ENCODE assay signal across 8 mouse cellular contexts in the genomic region with DNA sequence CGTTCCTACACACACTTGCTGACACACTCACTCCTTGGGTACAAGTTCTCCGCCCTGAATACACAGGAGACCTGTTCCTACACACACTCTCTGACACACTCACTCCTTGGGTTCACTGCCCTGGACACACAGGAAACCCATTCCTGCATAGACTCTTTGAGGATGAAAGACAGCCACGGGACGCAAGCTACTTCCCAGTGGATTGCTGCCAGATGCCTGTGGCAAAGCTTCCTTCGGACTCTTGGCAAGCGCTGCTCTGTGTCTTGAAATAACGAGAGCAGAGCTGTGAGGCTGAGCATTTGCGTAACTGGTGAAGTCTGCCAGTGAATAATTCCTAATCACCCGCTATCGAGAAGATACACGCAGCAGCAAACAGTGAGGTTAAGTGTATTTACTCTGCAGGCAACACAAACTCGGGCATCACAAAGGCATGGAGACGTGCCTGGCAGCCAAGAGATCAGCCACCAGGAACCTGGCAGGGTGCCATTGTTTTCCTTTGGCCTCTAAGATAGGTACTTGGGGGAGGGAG. TPM values are rescaled to one million over a fixed set of nuclear protein-coding genes. Genes with fewer than 3 reads are reported as not detected.
DNase-seq lines count a peak whose midpoint lies in the region; ATAC-seq and TF ChIP-seq lines count a peak whose summit lies in the region.

No protein-coding gene starts in this region.

- whole genome bisulfite sequencing in heart, embryonic 10.5 days: 65% methylated on average over 13 of the region's 13 CpGs
- 48% methylated on average over 13 of the region's 13 CpGs for WGBS in limb, embryonic 14.5 days

- H3K36me3 ChIP-seq in heart, embryonic 10.5 days: peaks cover 58% of the 10 kb centered on the region
- peaks cover 54% of the 10 kb centered on the region for H3K36me3 ChIP-seq in limb, embryonic 14.5 days (ENCODE audit: control insufficient read depth, insufficient read depth, low read length)

- no peak overlapping the region for H3K9ac ChIP-seq in limb, embryonic 14.5 days (ENCODE audit: low read depth, low read length, severe bottlenecking)

- no peak overlapping the region for H3K4me3 ChIP-seq in heart, embryonic 10.5 days
- H3K4me3 ChIP-seq in limb, embryonic 14.5 days (replicated peaks; ENCODE audit: low read length): no peak overlapping the region

- intact Hi-C loops in gastrocnemius, postnatal 36 days (cut with DNase I): no loop called here

- H3K4me1 ChIP-seq in heart, embryonic 10.5 days: peaks cover 33% of the 10 kb centered on the region
- peaks cover 7% of the 10 kb centered on the region for H3K4me1 ChIP-seq in limb, embryonic 14.5 days (ENCODE audit: control insufficient read depth, insufficient read depth, low read length)

- no peak overlapping the region for H3K27ac ChIP-seq in heart, embryonic 10.5 days
- H3K27ac ChIP-seq in limb, embryonic 14.5 days (replicated peaks; ENCODE audit: low read depth, low read length): peak overlapping the region; percentile 52

- ATAC-seq in limb, embryonic 14.5 days (ENCODE audit: low FRiP score, low read depth): peak; percentile 25; the same call in 1 of the 2 replicates

- H3K27me3 ChIP-seq in heart, embryonic 10.5 days (ENCODE audit: insufficient read depth, poor library complexity, severe bottlenecking): no peaks in the 10 kb centered on the region
- no peaks in the 10 kb centered on the region for H3K27me3 ChIP-seq in limb, embryonic 14.5 days (ENCODE audit: control insufficient read depth, insufficient read depth, low read length)

- H3K4me2 ChIP-seq in limb, embryonic 14.5 days (replicated peaks; ENCODE audit: low read depth, low read length, severe bottlenecking): 0 out of 2 replicates have a peak overlapping the region, but pooled peaks have one; percentile 0

- TF ChIP-seq POLR2A in limb, embryonic 14.5 days (IDR thresholded peaks at IDR 0.05; ENCODE audit: borderline replicate concordance, extremely low read depth, insufficient read depth, insufficient read length): no peak

- DNase-seq in heart, adult 11 months: peak; percentile 99
- DNase-seq in heart, embryonic 10.5 days (ENCODE audit: low spot score): no peak
- peak; percentile 79 for DNase-seq in cerebellum, adult 9-10 months
- DNase-seq in gastrocnemius, postnatal 36 days: peak; percentile 73 to 76
- DNase-seq in kidney, adult 8-10 months: peak; percentile 81 to 84
- peak; percentile 58 for DNase-seq in limb, embryonic 14.5 days (ENCODE audit: low spot score)
- peak; percentile 71 for DNase-seq in ovary, postnatal 36 days (ENCODE audit: low spot score)
- DNase-seq in thymus, postnatal 25 days: no peak

- H3K9me3 ChIP-seq in heart, embryonic 10.5 days: no peaks in the 10 kb centered on the region
- no peaks in the 10 kb centered on the region for H3K9me3 ChIP-seq in limb, embryonic 14.5 days (ENCODE audit: control insufficient read depth, low read length)

RNA-seq across cellular contexts. Expression of gene Malsu1, which starts 23.4 kb away (rescaled TPM):
- polyA plus RNA-seq in heart, embryonic 10.5 days (2016; fragmentation: Nextera tagmentation; extraction: Ambion mirVana): 60.2 and 63.1 TPM in 2 replicates
- total RNA-seq in gastrocnemius, postnatal 36 days (2021): 10 to 100 TPM; 42.3 to 43.0 TPM
- polyA plus RNA-seq in limb, embryonic 14.5 days (2012; rRNA removed): 21.9 and 27.4 TPM in 2 replicates
- polyA plus RNA-seq in limb, embryonic 14.5 days (2014; fragmentation: Nextera tagmentation; extraction: Ambion mirVana): 72.1 and 72.9 TPM in 2 replicates

Comparison
In these comparisons a context has a peak if more than half of its experiments do, and no peak if none do; other contexts are left out.
1. DNase-seq: peak in heart, adult 11 months (single experiment), cerebellum, adult 9-10 months (single experiment), gastrocnemius, postnatal 36 days (2 of 2), kidney, adult 8-10 months (2 of 2), limb, embryonic 14.5 days (single experiment) and ovary, postnatal 36 days (single experiment); none in heart, embryonic 10.5 days (single experiment) and thymus, postnatal 25 days (single experiment).